Mouse (Mus musculus): Measurements from ENCODE around the gene Rasgef1b. TPM values are rescaled to one million over a fixed set of nuclear protein-coding genes. Genes with fewer than 3 reads are reported as not detected.

The Rasgef1b gene
- total and polyA plus RNA-seq, 3 experiments = 0.17 to 0.26 (median 0.21) TPM

- no peak overlapping the region for H3K27ac ChIP-seq (ENCODE audit: insufficient read depth, low read depth)
- H3K36me3 ChIP-seq (replicated peaks in 1 of 2; ENCODE audit: control insufficient read depth in 1 of 2, insufficient read depth in 1 of 2, low read length in 1 of 2) = no peaks in the 10 kb centered on the region
- no peaks in the 10 kb centered on the region for H3K9me3 ChIP-seq (replicated peaks; ENCODE audit: low read length)
- DNase-seq (ENCODE audit: extremely low read depth) = no peak
- no peak overlapping the region for H3K4me3 ChIP-seq (replicated peaks in 1 of 3; ENCODE audit: low read depth in 2 of 3, low read length in 2 of 3, poor library complexity in 1 of 3)
- dilution Hi-C loops (cut with MboI; ENCODE audit: extremely low pct_ligation_motif_present, extremely low pct_unique_long_range_greater_than_20kb, low sequenced_read_pairs) = no loop called here
- H3K27me3 ChIP-seq (replicated peaks) = no peaks in the 10 kb centered on the region
- H3K9ac ChIP-seq (ENCODE audit: insufficient read depth, low read depth) = no peak overlapping the region
- H3K79me2 ChIP-seq (replicated peaks; ENCODE audit: control insufficient read depth, extremely low read depth, insufficient read depth, poor library complexity, severe bottlenecking) = no peaks in the 10 kb centered on the region
- no peak overlapping the region for H3K4me2 ChIP-seq (ENCODE audit: insufficient read depth, low read depth, poor library complexity, severe bottlenecking)
- in situ Hi-C loops (cut with MboI; ENCODE audit: low pct_ligation_motif_present, low pct_unique_long_range_greater_than_20kb, low sequenced_read_pairs) = loop anchor here (10.0 kb wide), 1 partner anchor 343 kb away; no protein-coding TSS in a partner anchor
- H3K4me1 ChIP-seq (ENCODE audit: control insufficient read depth in 1 of 2, insufficient read depth in 2 of 2) = no peaks in the 10 kb centered on the region
- TF ChIP-seq EP300 (IDR thresholded peaks at IDR 0.05; ENCODE audit: low read length) = no peak
- no peak for TF ChIP-seq BHLHE40 (IDR thresholded peaks at IDR 0.05; ENCODE audit: low read depth, low read length)
- TF ChIP-seq TBP (conservative IDR thresholded peaks at IDR 0.05; ENCODE audit: low read depth, low read length) = no peak
- no peak for TF ChIP-seq POLR2A (IDR thresholded peaks at IDR 0.05; ENCODE audit: low read depth, low read length)
- no peak for TF ChIP-seq POLR2AphosphoS2 (IDR thresholded peaks at IDR 0.05; ENCODE audit: low read depth, low read length)
- TF ChIP-seq ZKSCAN1 (IDR thresholded peaks at IDR 0.05; ENCODE audit: borderline replicate concordance, low read depth, low read length) = no peak
- no peak for TF ChIP-seq ZC3H11A (IDR thresholded peaks at IDR 0.05; ENCODE audit: low read depth, low read length)
- no peak for TF ChIP-seq TCF12 (IDR thresholded peaks at IDR 0.05; ENCODE audit: low read depth, low read length)
- no peak for TF ChIP-seq IRF4 (IDR thresholded peaks at IDR 0.05; ENCODE audit: low read depth, low read length)
Measured at GRCm38 (mm10) chr5:99241988-99242740, 486.7 kb downstream of the Rasgef1b start.

GRCm38 (mm10) chr5:99240501-99240900 is 488.4 kb downstream of the Rasgef1b start:
- no peaks in the 10 kb centered on the region for H3K79me2 ChIP-seq (replicated peaks; ENCODE audit: control insufficient read depth, extremely low read depth, insufficient read depth, poor library complexity, severe bottlenecking)

GRCm38 (mm10) chr5:99239677-99240076 is 489.2 kb downstream of the Rasgef1b start:
- Histone ChIP-seq H3K36me3 (replicated peaks in 1 of 2; ENCODE audit: control insufficient read depth in 1 of 2, insufficient read depth in 1 of 2, low read length in 1 of 2) (no peaks in the 10 kb centered on the region), H3K9ac (ENCODE audit: insufficient read depth, low read depth) (no peak overlapping the region), H3K4me1 (ENCODE audit: control insufficient read depth in 1 of 2, insufficient read depth in 2 of 2) (no peaks in the 10 kb centered on the region), H3K4me2 (ENCODE audit: insufficient read depth, low read depth, poor library complexity, severe bottlenecking) (no peak overlapping the region), H3K79me2 (replicated peaks; ENCODE audit: control insufficient read depth, extremely low read depth, insufficient read depth, poor library complexity, severe bottlenecking) (no peaks in the 10 kb centered on the region), H3K27ac (ENCODE audit: insufficient read depth, low read depth) (no peak overlapping the region), H3K9me3 (replicated peaks; ENCODE audit: low read length) (no peaks in the 10 kb centered on the region), H3K4me3 (replicated peaks in 1 of 3; ENCODE audit: low read depth in 2 of 3, low read length in 2 of 3, poor library complexity in 1 of 3) (no peak overlapping the region), H3K27me3 (replicated peaks) (no peaks in the 10 kb centered on the region)
- DNase-seq (ENCODE audit: extremely low read depth) = no peak
- in situ Hi-C loops (cut with MboI; ENCODE audit: low pct_ligation_motif_present, low pct_unique_long_range_greater_than_20kb, low sequenced_read_pairs) (loop anchor here (10.0 kb wide), 1 partner anchor 345 kb away; no protein-coding TSS in a partner anchor), dilution Hi-C loops (cut with MboI; ENCODE audit: extremely low pct_ligation_motif_present, extremely low pct_unique_long_range_greater_than_20kb, low sequenced_read_pairs) (no loop called here)
- TF ChIP-seq RCOR1 (conservative IDR thresholded peaks at IDR 0.05; ENCODE audit: low read depth, low read length) (no peak), PAX5 (IDR thresholded peaks at IDR 0.05; ENCODE audit: low read length) (no peak), IRF4 (IDR thresholded peaks at IDR 0.05; ENCODE audit: low read depth, low read length) (no peak), CHD2 (IDR thresholded peaks at IDR 0.05; ENCODE audit: low read length) (no peak)

More at GRCm38 (mm10) chr5:99240501-99240900, 488.4 kb downstream of the Rasgef1b start:
- no peak overlapping the region for H3K9ac ChIP-seq (ENCODE audit: insufficient read depth, low read depth)
- no peak for TF ChIP-seq MXI1 (IDR thresholded peaks at IDR 0.05; ENCODE audit: low read depth, low read length)
- no peak for TF ChIP-seq IRF4 (IDR thresholded peaks at IDR 0.05; ENCODE audit: low read depth, low read length)
- no peak for TF ChIP-seq USF2 (conservative IDR thresholded peaks at IDR 0.05; ENCODE audit: low read depth, low read length)
- no peak for TF ChIP-seq UBTF (IDR thresholded peaks at IDR 0.05; ENCODE audit: low read depth, low read length)
- H3K4me2 ChIP-seq (ENCODE audit: insufficient read depth, low read depth, poor library complexity, severe bottlenecking) = no peak overlapping the region
- H3K27ac ChIP-seq (ENCODE audit: insufficient read depth, low read depth) = no peak overlapping the region
- H3K4me3 ChIP-seq (replicated peaks in 1 of 3; ENCODE audit: low read depth in 2 of 3, low read length in 2 of 3, poor library complexity in 1 of 3) = no peak overlapping the region
- H3K9me3 ChIP-seq (replicated peaks; ENCODE audit: low read length) = no peaks in the 10 kb centered on the region
- dilution Hi-C loops (cut with MboI; ENCODE audit: extremely low pct_ligation_motif_present, extremely low pct_unique_long_range_greater_than_20kb, low sequenced_read_pairs) = no loop called here
- no peaks in the 10 kb centered on the region for H3K36me3 ChIP-seq (replicated peaks in 1 of 2; ENCODE audit: control insufficient read depth in 1 of 2, insufficient read depth in 1 of 2, low read length in 1 of 2)
- H3K4me1 ChIP-seq (ENCODE audit: control insufficient read depth in 1 of 2, insufficient read depth in 2 of 2) = no peaks in the 10 kb centered on the region
- DNase-seq (ENCODE audit: extremely low read depth) = no peak
- in situ Hi-C loops (cut with MboI; ENCODE audit: low pct_ligation_motif_present, low pct_unique_long_range_greater_than_20kb, low sequenced_read_pairs) = loop anchor here (10.0 kb wide), 1 partner anchor 344 kb away; no protein-coding TSS in a partner anchor
- no peaks in the 10 kb centered on the region for H3K27me3 ChIP-seq (replicated peaks)
